Mouse (Mus musculus): Measurements from ENCODE around the gene Gria4. TPM values are rescaled to one million over a fixed set of nuclear protein-coding genes. Genes with fewer than 3 reads are reported as not detected.

Gene Gria4
- polyA plus RNA-seq, 1 experiment from 2014 or later = 0.12 TPM

DNA sequence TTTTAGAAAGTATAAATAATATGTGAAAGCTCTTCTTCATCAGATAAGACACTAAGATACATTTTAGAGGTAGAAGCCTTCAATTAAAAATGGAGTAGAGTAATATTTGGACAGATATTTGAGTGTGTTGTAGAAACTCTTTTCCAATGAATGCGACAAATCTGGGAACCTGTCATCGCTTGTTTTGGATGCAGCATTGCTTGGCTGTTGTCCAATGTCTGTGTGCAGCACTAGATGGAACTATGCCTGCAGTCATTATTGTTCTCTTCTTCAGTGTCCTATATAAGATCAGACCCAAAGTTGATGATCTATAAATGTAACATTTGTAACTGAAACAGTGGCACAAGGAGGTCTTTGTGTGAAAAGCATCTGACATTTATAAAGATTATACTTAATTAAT is 115.8 kb downstream of the Gria4 start:
- no peak for ATAC-seq (ENCODE audit: insufficient read depth)
- 73% methylated on average over 2 of the region's 2 CpGs for WGBS (ENCODE audit: insufficient replicate concordance)
- Histone ChIP-seq H3K9me3 (replicated peaks) (no peaks in the 10 kb centered on the region), H3K27ac (replicated peaks) (no peak overlapping the region), H3K36me3 (replicated peaks) (no peaks in the 10 kb centered on the region), H3K4me2 (no peak overlapping the region), H3K4me1 (replicated peaks) (no peaks in the 10 kb centered on the region), H3K4me3 (replicated peaks) (no peak overlapping the region), H3K9ac (no peak overlapping the region), H3K27me3 (no peaks in the 10 kb centered on the region)

DNA sequence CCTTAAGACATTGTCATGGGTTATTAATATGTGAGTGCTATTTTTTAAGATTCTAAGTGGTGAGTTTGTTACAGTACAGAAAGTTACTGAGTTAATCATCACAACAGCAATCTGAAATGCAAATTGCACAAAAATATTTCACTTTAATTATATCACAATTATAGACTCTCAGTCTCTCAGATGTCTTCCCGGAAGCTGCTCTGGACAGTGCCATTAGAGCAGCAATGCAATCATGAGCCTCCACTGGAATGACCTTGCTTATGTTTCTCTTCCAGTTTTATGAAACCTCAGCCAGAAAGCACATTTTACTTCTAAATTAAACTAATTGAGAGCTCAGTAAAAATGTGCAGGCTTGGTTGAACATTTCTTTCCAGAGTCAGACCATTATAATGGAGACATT is 116.9 kb downstream of the Gria4 start:
- WGBS (ENCODE audit: insufficient replicate concordance) = 77% methylated on average over 1 of the region's 1 CpGs
- no peaks in the 10 kb centered on the region for H3K9me3 ChIP-seq (replicated peaks)

DNA sequence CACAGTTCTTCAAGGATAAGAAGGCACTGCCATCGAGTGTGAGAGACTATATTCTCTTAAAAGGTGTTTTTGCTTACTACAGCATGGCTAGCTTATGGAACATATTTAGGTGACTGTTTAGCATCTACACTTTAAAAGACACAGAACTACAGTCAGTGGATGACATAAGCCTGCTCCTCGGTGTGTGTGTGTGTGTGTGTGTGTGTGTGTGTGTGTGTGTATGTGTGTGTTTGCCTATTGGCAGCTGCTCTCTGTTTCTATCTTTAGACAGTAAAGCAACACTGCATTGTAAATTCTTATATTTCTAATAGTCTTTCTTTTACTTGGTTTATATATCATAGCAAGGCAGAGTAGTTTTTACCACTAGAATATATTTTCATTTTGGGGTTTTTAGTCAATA is 130.3 kb downstream of the Gria4 start:
- 36% methylated on average over 2 of the region's 2 CpGs for WGBS (ENCODE audit: insufficient replicate concordance)
- no peaks in the 10 kb centered on the region for H3K27me3 ChIP-seq
- no peak for ATAC-seq (ENCODE audit: insufficient read depth)

More for the DNA sequence above, 116.9 kb downstream of the Gria4 start:
- ATAC-seq (ENCODE audit: insufficient read depth) = no peak
- H3K4me2 ChIP-seq = no peak overlapping the region
- H3K9ac ChIP-seq = no peak overlapping the region
- no peaks in the 10 kb centered on the region for H3K4me1 ChIP-seq (replicated peaks)
- no peaks in the 10 kb centered on the region for H3K27me3 ChIP-seq
- no peaks in the 10 kb centered on the region for H3K36me3 ChIP-seq (replicated peaks)
- no peak overlapping the region for H3K4me3 ChIP-seq (replicated peaks)
- no peak overlapping the region for H3K27ac ChIP-seq (replicated peaks)

DNA sequence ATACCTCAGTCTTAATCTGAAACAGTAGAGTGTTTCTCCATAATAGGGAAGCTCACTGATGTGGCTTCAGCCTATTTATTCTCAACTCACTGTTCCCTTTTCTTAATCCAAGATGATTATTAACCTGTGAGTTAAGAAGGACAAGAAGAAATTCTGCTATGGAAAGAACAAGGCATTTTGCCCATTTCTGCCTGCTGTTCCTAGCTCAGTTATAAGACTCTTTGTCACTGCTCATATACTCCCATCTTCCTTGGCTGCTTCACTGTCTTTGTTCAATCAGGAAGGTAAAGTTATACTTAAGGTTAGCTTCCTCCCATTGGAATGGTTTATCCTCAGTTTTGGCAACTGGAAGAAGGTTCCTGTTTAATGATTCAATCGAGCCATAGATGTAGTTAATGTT is 133.6 kb downstream of the Gria4 start:
- no peaks in the 10 kb centered on the region for H3K36me3 ChIP-seq (replicated peaks)
- H3K4me1 ChIP-seq (replicated peaks) = no peaks in the 10 kb centered on the region
- H3K9me3 ChIP-seq (replicated peaks) = no peaks in the 10 kb centered on the region
- H3K4me2 ChIP-seq = no peak overlapping the region
- no peak overlapping the region for H3K27ac ChIP-seq (replicated peaks)
- ATAC-seq (ENCODE audit: insufficient read depth) = no peak
- H3K9ac ChIP-seq = no peak overlapping the region
- 58% methylated on average over 1 of the region's 1 CpGs for WGBS (ENCODE audit: insufficient replicate concordance)
- H3K4me3 ChIP-seq (replicated peaks) = no peak overlapping the region
- H3K27me3 ChIP-seq = no peaks in the 10 kb centered on the region

More for the DNA sequence above, 130.3 kb downstream of the Gria4 start:
- H3K4me2 ChIP-seq = no peak overlapping the region
- no peak overlapping the region for H3K4me3 ChIP-seq (replicated peaks)
- no peaks in the 10 kb centered on the region for H3K9me3 ChIP-seq (replicated peaks)
- H3K27ac ChIP-seq (replicated peaks) = no peak overlapping the region
- no peak overlapping the region for H3K9ac ChIP-seq
- no peaks in the 10 kb centered on the region for H3K36me3 ChIP-seq (replicated peaks)
- H3K4me1 ChIP-seq (replicated peaks) = no peaks in the 10 kb centered on the region

DNA sequence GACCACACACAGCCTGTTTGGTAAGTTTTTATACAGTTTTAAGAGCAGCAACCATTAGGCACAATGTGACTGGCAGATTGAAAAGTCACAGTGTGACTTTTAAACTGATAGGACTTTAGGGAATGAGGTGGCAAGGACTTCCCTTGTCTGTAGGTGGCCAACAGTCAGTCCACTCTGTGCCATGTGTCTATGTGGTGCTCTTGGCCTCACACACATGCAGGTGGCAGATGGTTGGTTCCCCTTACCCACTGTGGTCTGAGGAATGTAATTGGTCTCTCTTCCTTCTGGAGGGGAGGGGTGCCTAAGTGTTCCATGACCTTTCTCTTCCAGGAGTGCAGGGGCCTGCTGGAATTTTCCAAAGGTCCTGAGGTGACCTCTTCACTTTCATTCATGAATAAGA is 137.1 kb downstream of the Gria4 start:
- H3K4me2 ChIP-seq = no peak overlapping the region

DNA sequence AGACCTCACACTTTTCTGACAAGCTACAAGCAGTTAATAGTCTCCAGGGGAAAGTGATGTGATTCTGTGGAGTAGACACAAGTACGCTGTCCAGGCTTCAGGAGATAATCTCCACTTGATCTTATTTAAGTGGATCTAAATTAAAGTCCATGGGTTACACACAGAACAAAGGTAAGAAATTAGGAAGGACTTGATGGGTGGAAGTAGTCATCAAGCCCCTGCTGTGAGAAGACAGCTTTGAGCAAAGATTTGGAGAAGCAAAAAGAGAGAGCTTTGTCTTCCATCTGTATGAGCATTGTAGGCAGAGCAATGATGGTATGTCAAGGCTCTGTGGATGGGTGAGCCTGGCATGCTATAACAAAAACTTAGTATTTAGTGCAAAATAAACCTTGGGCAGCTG is 141.7 kb downstream of the Gria4 start:
- Histone ChIP-seq H3K4me2 (no peak overlapping the region), H3K4me3 (replicated peaks) (no peak overlapping the region), H3K36me3 (replicated peaks) (no peaks in the 10 kb centered on the region), H3K9ac (no peak overlapping the region), H3K27me3 (no peaks in the 10 kb centered on the region), H3K9me3 (replicated peaks) (no peaks in the 10 kb centered on the region), H3K4me1 (replicated peaks) (no peaks in the 10 kb centered on the region), H3K27ac (replicated peaks) (no peak overlapping the region)
- ATAC-seq (ENCODE audit: insufficient read depth) = no peak
- 64% methylated on average over 1 of the region's 1 CpGs for WGBS (ENCODE audit: insufficient replicate concordance)

More for the DNA sequence above, 137.1 kb downstream of the Gria4 start:
- Histone ChIP-seq H3K9me3 (replicated peaks) (no peaks in the 10 kb centered on the region), H3K36me3 (replicated peaks) (no peaks in the 10 kb centered on the region), H3K9ac (no peak overlapping the region), H3K27ac (replicated peaks) (no peak overlapping the region), H3K4me3 (replicated peaks) (no peak overlapping the region), H3K27me3 (no peaks in the 10 kb centered on the region), H3K4me1 (replicated peaks) (no peaks in the 10 kb centered on the region)
- ATAC-seq (ENCODE audit: insufficient read depth) = no peak

DNA sequence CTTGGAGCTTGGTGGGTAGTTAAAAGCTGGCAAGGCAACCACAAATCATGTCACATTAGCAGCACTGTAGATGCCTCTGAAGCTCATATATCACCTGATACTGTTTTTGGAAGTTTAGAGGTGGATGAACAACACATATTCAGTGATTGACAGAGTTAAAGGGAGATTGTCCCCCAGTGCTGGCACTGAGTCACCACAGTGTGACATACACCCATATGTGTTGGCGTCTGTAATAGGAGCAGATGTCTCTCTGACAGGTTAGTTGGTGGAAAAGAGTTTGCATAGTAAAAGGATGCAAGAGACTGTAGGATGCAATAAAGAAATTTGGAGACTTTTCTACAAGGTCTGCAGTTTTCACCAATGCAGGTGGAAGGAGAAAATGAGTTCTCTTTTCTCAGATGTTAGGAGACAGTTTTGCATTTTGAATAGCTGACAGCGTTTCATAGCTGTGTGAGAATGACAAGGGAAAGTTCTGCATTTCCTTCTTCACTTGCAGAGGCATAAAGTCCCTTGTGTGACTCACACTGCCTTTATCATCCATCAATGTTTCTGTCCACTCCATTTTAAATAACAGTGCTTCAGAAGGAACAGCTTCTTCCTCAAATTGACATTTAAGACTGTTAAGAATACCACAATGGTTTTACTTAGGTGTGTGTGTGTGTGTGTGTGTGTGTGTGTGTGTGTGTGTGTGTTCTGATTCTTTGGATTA is 156.7 kb downstream of the Gria4 start:
- WGBS (ENCODE audit: insufficient replicate concordance) = 28% methylated on average over 2 of the region's 2 CpGs

DNA sequence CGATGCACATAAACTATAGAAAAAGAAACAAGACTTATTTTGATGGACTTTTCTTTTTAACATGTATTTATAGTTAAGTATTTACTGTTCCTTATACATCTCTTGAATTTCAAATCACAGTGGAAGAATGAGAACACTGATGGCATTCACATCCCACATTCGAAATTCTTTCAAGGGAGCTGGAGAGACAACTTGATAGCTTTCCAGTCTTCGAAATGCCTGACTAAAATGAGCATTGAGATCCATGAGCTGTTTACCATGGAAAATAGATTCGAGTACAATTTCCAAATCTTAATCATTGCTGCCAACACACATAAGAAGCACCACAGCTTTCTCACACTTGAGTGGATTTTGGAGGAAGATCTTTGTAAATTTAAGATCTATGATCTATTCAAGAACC is 164.1 kb downstream of the Gria4 start:
- WGBS (ENCODE audit: insufficient replicate concordance) = 40% methylated on average over 4 of the region's 4 CpGs
- H3K27me3 ChIP-seq = no peaks in the 10 kb centered on the region
- H3K36me3 ChIP-seq (replicated peaks) = no peaks in the 10 kb centered on the region
- H3K9ac ChIP-seq = no peak overlapping the region
- no peak overlapping the region for H3K4me3 ChIP-seq (replicated peaks)
- no peak for ATAC-seq (ENCODE audit: insufficient read depth)
- H3K4me2 ChIP-seq = no peak overlapping the region
- H3K9me3 ChIP-seq (replicated peaks) = no peaks in the 10 kb centered on the region
- no peak overlapping the region for H3K27ac ChIP-seq (replicated peaks)
- no peaks in the 10 kb centered on the region for H3K4me1 ChIP-seq (replicated peaks)

More for the DNA sequence above, 156.7 kb downstream of the Gria4 start:
- no peak overlapping the region for H3K9ac ChIP-seq
- H3K9me3 ChIP-seq (replicated peaks) = no peaks in the 10 kb centered on the region
- no peaks in the 10 kb centered on the region for H3K36me3 ChIP-seq (replicated peaks)
- ATAC-seq (ENCODE audit: insufficient read depth) = no peak
- no peaks in the 10 kb centered on the region for H3K4me1 ChIP-seq (replicated peaks)
- H3K27me3 ChIP-seq = no peaks in the 10 kb centered on the region
- no peak overlapping the region for H3K4me2 ChIP-seq
- no peak overlapping the region for H3K27ac ChIP-seq (replicated peaks)
- H3K4me3 ChIP-seq (replicated peaks) = no peak overlapping the region

DNA sequence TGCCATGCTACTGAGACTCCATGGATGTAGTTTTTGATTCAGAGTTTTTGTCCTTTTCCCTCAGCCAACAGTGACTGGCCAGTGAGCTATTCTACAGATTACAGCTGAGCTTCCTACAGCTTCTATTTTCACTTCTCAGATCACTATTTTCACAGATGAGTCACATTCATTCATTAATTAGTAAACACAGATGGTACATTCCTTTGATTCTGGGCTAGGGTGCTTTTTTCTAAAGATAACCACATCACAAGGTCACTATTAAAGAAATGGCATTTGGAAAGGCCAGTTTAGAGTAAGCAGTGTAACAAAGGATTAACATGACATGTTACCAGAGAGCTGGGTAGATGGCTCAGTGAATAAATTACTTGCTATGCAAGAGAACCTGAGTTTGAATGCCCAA is 180.7 kb downstream of the Gria4 start:
- Histone ChIP-seq H3K36me3 (replicated peaks) (no peaks in the 10 kb centered on the region), H3K9me3 (replicated peaks) (no peaks in the 10 kb centered on the region), H3K4me2 (no peak overlapping the region)

DNA sequence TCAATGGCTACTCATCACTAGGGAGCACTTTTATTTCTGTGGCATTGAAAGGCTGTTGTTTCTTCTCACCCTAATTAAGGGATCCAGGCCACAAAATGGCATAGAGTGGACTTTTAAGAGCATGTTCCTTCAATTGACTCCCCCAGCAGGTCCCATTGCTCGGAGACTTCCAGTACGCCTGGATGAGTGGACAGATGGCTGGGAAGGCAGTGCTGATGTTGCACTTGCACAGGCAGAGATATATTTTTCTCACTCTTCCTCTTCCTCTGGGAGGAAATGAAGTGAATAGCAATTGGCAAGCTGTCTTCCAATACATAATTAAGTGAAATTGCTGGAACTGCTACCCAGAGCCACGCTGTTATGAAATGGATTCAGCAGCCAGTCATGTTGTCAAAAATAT is 190.7 kb downstream of the Gria4 start:
- no peaks in the 10 kb centered on the region for H3K36me3 ChIP-seq (replicated peaks)
- H3K4me2 ChIP-seq = no peak overlapping the region
- H3K27ac ChIP-seq (replicated peaks) = no peak overlapping the region
- no peaks in the 10 kb centered on the region for H3K27me3 ChIP-seq
- H3K4me3 ChIP-seq (replicated peaks) = no peak overlapping the region
- H3K9ac ChIP-seq = no peak overlapping the region
- WGBS (ENCODE audit: insufficient replicate concordance) = 54% methylated on average over 3 of the region's 3 CpGs
- no peak for ATAC-seq (ENCODE audit: insufficient read depth)
- H3K9me3 ChIP-seq (replicated peaks) = no peaks in the 10 kb centered on the region
- H3K4me1 ChIP-seq (replicated peaks) = no peaks in the 10 kb centered on the region

More for the DNA sequence above, 180.7 kb downstream of the Gria4 start:
- no peak for ATAC-seq (ENCODE audit: insufficient read depth)
- no peak overlapping the region for H3K27ac ChIP-seq (replicated peaks)
- no peak overlapping the region for H3K4me3 ChIP-seq (replicated peaks)
- no peaks in the 10 kb centered on the region for H3K4me1 ChIP-seq (replicated peaks)
- H3K9ac ChIP-seq = no peak overlapping the region
- no peaks in the 10 kb centered on the region for H3K27me3 ChIP-seq

DNA sequence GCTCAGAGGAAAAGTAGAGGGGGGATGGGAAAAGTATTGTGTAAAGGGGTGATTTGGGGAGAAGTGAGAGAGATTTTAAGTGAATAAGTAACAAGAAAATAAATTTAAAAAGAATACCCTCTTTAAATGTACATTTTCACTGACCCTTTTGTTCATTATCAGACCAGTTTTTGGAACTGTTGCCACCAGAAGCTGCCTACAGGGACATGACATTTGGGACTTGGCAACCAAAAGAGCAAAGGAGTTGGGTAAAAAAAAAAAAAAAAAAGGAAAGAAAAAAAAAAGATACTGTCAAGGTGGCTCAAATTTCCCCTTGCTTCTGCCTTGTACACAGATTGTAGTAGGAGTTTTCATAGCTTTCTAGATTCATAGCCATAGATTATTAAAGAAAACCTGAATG is 191.8 kb downstream of the Gria4 start:
- H3K27me3 ChIP-seq = no peaks in the 10 kb centered on the region
- no peak overlapping the region for H3K27ac ChIP-seq (replicated peaks)
- H3K4me2 ChIP-seq = no peak overlapping the region
- H3K36me3 ChIP-seq (replicated peaks) = no peaks in the 10 kb centered on the region
- no peak for ATAC-seq (ENCODE audit: insufficient read depth)
- no peaks in the 10 kb centered on the region for H3K9me3 ChIP-seq (replicated peaks)
- H3K4me1 ChIP-seq (replicated peaks) = no peaks in the 10 kb centered on the region
- no peak overlapping the region for H3K4me3 ChIP-seq (replicated peaks)
- no peak overlapping the region for H3K9ac ChIP-seq

DNA sequence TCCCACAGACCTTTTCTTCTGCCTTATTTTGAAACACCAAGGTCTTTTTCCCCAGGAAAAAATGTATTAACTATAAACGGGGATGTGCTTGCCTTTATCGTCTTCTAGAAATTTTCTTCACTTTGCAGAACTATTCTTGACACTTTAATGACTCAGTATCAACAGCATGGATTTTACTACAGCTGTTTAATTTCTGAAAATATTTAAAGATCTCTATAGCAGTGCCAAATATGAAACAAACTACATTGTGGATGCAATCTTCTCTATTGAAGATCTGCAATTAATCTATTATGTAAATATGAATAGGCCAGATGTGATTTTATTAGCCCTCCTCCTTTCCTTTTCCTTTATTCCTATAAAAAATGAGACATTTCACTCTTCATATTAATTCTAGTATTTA is 194.2 kb downstream of the Gria4 start:
- WGBS (ENCODE audit: insufficient replicate concordance) = 66% methylated on average over 2 of the region's 2 CpGs
- no peaks in the 10 kb centered on the region for H3K27me3 ChIP-seq
- ATAC-seq (ENCODE audit: insufficient read depth) = no peak
- no peak overlapping the region for H3K9ac ChIP-seq
- no peak overlapping the region for H3K27ac ChIP-seq (replicated peaks)
- no peaks in the 10 kb centered on the region for H3K36me3 ChIP-seq (replicated peaks)
- no peaks in the 10 kb centered on the region for H3K9me3 ChIP-seq (replicated peaks)
- no peaks in the 10 kb centered on the region for H3K4me1 ChIP-seq (replicated peaks)
- H3K4me3 ChIP-seq (replicated peaks) = no peak overlapping the region
- no peak overlapping the region for H3K4me2 ChIP-seq

All from liver, embryonic 15.5 days (tissue).